Mouse (Mus musculus) CH12.LX (cell line): ENCODE data around the gene Fes. TPM values are rescaled to one million over a fixed set of nuclear protein-coding genes. Genes with fewer than 3 reads are reported as not detected.

Source experiments
- DNase-seq: peaks from one replicate; pipeline ENCODE4 v3.0.0-alpha.2; 2013; ENCODE audit errors: extremely low read depth
- H3K27ac ChIP-seq: 2 replicates; pipeline ENCODE4 v1.5.1; 2012; ENCODE audit warnings: low read depth, mild to moderate bottlenecking, control low read depth, moderate library complexity; ENCODE audit not compliant: insufficient read depth
- H3K27me3 ChIP-seq: replicated peaks from 2 replicates; pipeline ENCODE3; 2012; ENCODE audit warnings: inconsistent platforms
- H3K36me3 ChIP-seq, 2 experiments: replicated peaks in 1 of 2; 2 replicates each; pipeline versions ENCODE3 to v1.6.1; 2012; ENCODE audit warnings: inconsistent platforms in 1 of 2, low read length in 1 of 2, mild to moderate bottlenecking in 1 of 2, mixed read lengths in 1 of 2, moderate library complexity in 1 of 2; ENCODE audit not compliant: control insufficient read depth in 1 of 2, insufficient read depth in 1 of 2
- H3K4me1 ChIP-seq, 2 experiments: 2 replicates each; pipeline ENCODE4 v1.6.1; 2012; ENCODE audit warnings: inconsistent platforms in 1 of 2, moderate library complexity in 1 of 2; ENCODE audit not compliant: insufficient read depth in 2 of 2, control insufficient read depth in 1 of 2
- H3K4me2 ChIP-seq: 2 replicates; pipeline ENCODE4 v1.6.1; 2012; ENCODE audit warnings: low read depth, mild to moderate bottlenecking, control low read depth; ENCODE audit not compliant: poor library complexity, insufficient read depth, severe bottlenecking
- H3K4me3 ChIP-seq, 3 experiments: fragments of 150-350 bp in 1 of 3; sonication (generic) in 1 of 3; replicated peaks in 1 of 3; 2 replicates each; pipeline versions ENCODE3 to v1.5.1; 2011 to 2012; ENCODE audit warnings: low read depth in 2 of 3, low read length in 2 of 3, mild to moderate bottlenecking in 2 of 3, moderate library complexity in 2 of 3, control low read depth in 1 of 3, improper control_type of control experiment in 1 of 3, inconsistent platforms in 1 of 3, mixed read lengths in 1 of 3; ENCODE audit not compliant: poor library complexity in 1 of 3
- H3K79me2 ChIP-seq: replicated peaks from 2 replicates; pipeline ENCODE4 v1.6.1; 2012; ENCODE audit warnings: mild to moderate bottlenecking, moderate library complexity; ENCODE audit not compliant: control insufficient read depth, poor library complexity, insufficient read depth, severe bottlenecking; ENCODE audit errors: extremely low read depth
- H3K9ac ChIP-seq: 2 replicates; pipeline ENCODE4 v1.6.1; 2012; ENCODE audit warnings: low read depth, mild to moderate bottlenecking, control low read depth, moderate library complexity; ENCODE audit not compliant: insufficient read depth
- H3K9me3 ChIP-seq: replicated peaks from 2 replicates; pipeline ENCODE3; 2012; ENCODE audit warnings: low read length, inconsistent platforms, mixed read lengths
- BHLHE40 ChIP-seq: IDR thresholded peaks from 2 replicates; pipeline ENCODE4 v1.6.1; 2011; ENCODE audit warnings: mild to moderate bottlenecking, low read depth, low read length, improper control_type of control experiment
- CHD1 ChIP-seq: IDR thresholded peaks from 2 replicates; pipeline ENCODE4 v1.6.1; 2012; ENCODE audit warnings: low read depth, low read length, improper control_type of control experiment, inconsistent platforms
- CHD2 ChIP-seq: IDR thresholded peaks from 2 replicates; pipeline ENCODE4 v1.6.1; 2011; ENCODE audit warnings: low read length, improper control_type of control experiment
- CTCF ChIP-seq, 2 experiments: IDR thresholded peaks in 1 of 2; conservative IDR thresholded peaks in 1 of 2; 2 replicates each; pipeline ENCODE4 v1.5.1; 2011 to 2012; ENCODE audit warnings: low read depth in 2 of 2, low read length in 2 of 2, improper control_type of control experiment in 1 of 2, inconsistent platforms in 1 of 2, mild to moderate bottlenecking in 1 of 2, moderate library complexity in 1 of 2
- E2F4 ChIP-seq: IDR thresholded peaks from 2 replicates; pipeline ENCODE4 v1.6.1; 2011; ENCODE audit warnings: low read depth, low read length, improper control_type of control experiment; ENCODE audit not compliant: insufficient replicate concordance
- ELF1 ChIP-seq: IDR thresholded peaks from 2 replicates; pipeline ENCODE4 v1.6.1; 2014; ENCODE audit warnings: low read depth, mild to moderate bottlenecking, inconsistent platforms, low read length, improper control_type of control experiment
- EP300 ChIP-seq: IDR thresholded peaks from 2 replicates; pipeline ENCODE4 v1.6.1; 2011; ENCODE audit warnings: low read length, improper control_type of control experiment
- ETS1 ChIP-seq: conservative IDR thresholded peaks from 2 replicates; pipeline ENCODE4 v1.6.1; 2012; ENCODE audit warnings: low read depth, mild to moderate bottlenecking, inconsistent platforms, low read length, improper control_type of control experiment, moderate library complexity
- GABPA ChIP-seq: IDR thresholded peaks from 2 replicates; pipeline ENCODE4 v1.6.1; 2012; ENCODE audit warnings: low read depth, low read length, improper control_type of control experiment, inconsistent platforms; ENCODE audit not compliant: insufficient replicate concordance
- HCFC1 ChIP-seq: IDR thresholded peaks from 2 replicates; pipeline ENCODE4 v1.6.1; 2012; ENCODE audit warnings: low read depth, mild to moderate bottlenecking, inconsistent platforms, low read length, improper control_type of control experiment
- IRF4 ChIP-seq: IDR thresholded peaks from 2 replicates; pipeline ENCODE4 v1.6.1; 2014; ENCODE audit warnings: low read depth, mild to moderate bottlenecking, inconsistent platforms, low read length, improper control_type of control experiment
- JUN ChIP-seq: IDR thresholded peaks from 2 replicates; pipeline ENCODE4 v1.6.1; 2011; ENCODE audit warnings: low read depth, mild to moderate bottlenecking, low read length, improper control_type of control experiment, moderate library complexity; ENCODE audit not compliant: insufficient read depth
- JUND ChIP-seq: conservative IDR thresholded peaks from 2 replicates; pipeline ENCODE4 v1.6.1; 2011; ENCODE audit warnings: low read depth, low read length, improper control_type of control experiment
- KAT2A ChIP-seq: IDR thresholded peaks from 2 replicates; pipeline ENCODE4 v1.6.1; 2012; ENCODE audit warnings: low read length, improper control_type of control experiment, inconsistent platforms; ENCODE audit not compliant: insufficient replicate concordance
- MAFK ChIP-seq: IDR thresholded peaks from 2 replicates; pipeline ENCODE4 v1.6.1; 2011; ENCODE audit warnings: low read length, improper control_type of control experiment; ENCODE audit not compliant: insufficient replicate concordance
- MAX ChIP-seq: IDR thresholded peaks from 2 replicates; pipeline ENCODE4 v1.6.1; 2011; ENCODE audit warnings: low read length, improper control_type of control experiment
- MAZ ChIP-seq: IDR thresholded peaks from 2 replicates; pipeline ENCODE4 v1.6.1; 2012; ENCODE audit warnings: low read depth, mild to moderate bottlenecking, inconsistent platforms, low read length, improper control_type of control experiment, moderate library complexity
- MEF2A ChIP-seq: IDR thresholded peaks from 2 replicates; pipeline ENCODE4 v1.6.1; 2014; ENCODE audit warnings: low read depth, mild to moderate bottlenecking, inconsistent platforms, low read length, improper control_type of control experiment, borderline replicate concordance
- MXI1 ChIP-seq: IDR thresholded peaks from 2 replicates; pipeline ENCODE4 v1.6.1; 2011; ENCODE audit warnings: mild to moderate bottlenecking, low read depth, low read length, improper control_type of control experiment
- MYC ChIP-seq: IDR thresholded peaks from 2 replicates; pipeline ENCODE4 v1.6.1; 2011; ENCODE audit warnings: low read depth, mild to moderate bottlenecking, improper control_type of control experiment, low read length
- NELFE ChIP-seq: IDR thresholded peaks from 2 replicates; pipeline ENCODE4 v1.6.1; 2011; ENCODE audit warnings: low read depth, low read length, improper control_type of control experiment
- NRF1 ChIP-seq: IDR thresholded peaks from 2 replicates; pipeline ENCODE4 v1.6.1; 2014; ENCODE audit warnings: low read depth, mild to moderate bottlenecking, inconsistent platforms, low read length, improper control_type of control experiment, moderate library complexity
- PAX5 ChIP-seq: IDR thresholded peaks from 2 replicates; pipeline ENCODE4 v1.6.1; 2012; ENCODE audit warnings: low read length, inconsistent platforms, mixed read lengths
- POLR2A ChIP-seq: IDR thresholded peaks from 2 replicates; pipeline ENCODE4 v1.6.1; 2011; ENCODE audit warnings: low read depth, mild to moderate bottlenecking, improper control_type of control experiment, low read length
- POLR2AphosphoS2 ChIP-seq: IDR thresholded peaks from 2 replicates; pipeline ENCODE4 v1.6.1; 2011; ENCODE audit warnings: low read depth, low read length, improper control_type of control experiment
- RAD21 ChIP-seq: IDR thresholded peaks from 2 replicates; pipeline ENCODE4 v1.6.1; 2011; ENCODE audit warnings: low read depth, mild to moderate bottlenecking, low read length, improper control_type of control experiment, moderate library complexity
- RCOR1 ChIP-seq: conservative IDR thresholded peaks from 2 replicates; pipeline ENCODE4 v1.6.1; 2012; ENCODE audit warnings: low read depth, mild to moderate bottlenecking, inconsistent platforms, low read length, improper control_type of control experiment
- SIN3A ChIP-seq: IDR thresholded peaks from 2 replicates; pipeline ENCODE4 v1.6.1; 2012; ENCODE audit warnings: low read length, improper control_type of control experiment, inconsistent platforms
- SMC3 ChIP-seq: IDR thresholded peaks from 2 replicates; pipeline ENCODE4 v1.6.1; 2011; ENCODE audit warnings: low read depth, low read length, improper control_type of control experiment
- TBP ChIP-seq: conservative IDR thresholded peaks from 2 replicates; pipeline ENCODE4 v1.6.1; 2011; ENCODE audit warnings: low read depth, low read length, improper control_type of control experiment
- TCF12 ChIP-seq: IDR thresholded peaks from 2 replicates; pipeline ENCODE4 v1.6.1; 2014; ENCODE audit warnings: low read depth, mild to moderate bottlenecking, inconsistent platforms, low read length, improper control_type of control experiment
- UBTF ChIP-seq: IDR thresholded peaks from 2 replicates; pipeline ENCODE4 v1.6.1; 2012; ENCODE audit warnings: low read depth, mild to moderate bottlenecking, inconsistent platforms, low read length, improper control_type of control experiment, moderate library complexity
- USF1 ChIP-seq: IDR thresholded peaks from 2 replicates; pipeline ENCODE4 v1.6.1; 2014; ENCODE audit warnings: low read depth, mild to moderate bottlenecking, inconsistent platforms, low read length, improper control_type of control experiment
- USF2 ChIP-seq: conservative IDR thresholded peaks from 2 replicates; pipeline ENCODE4 v1.6.1; 2011; ENCODE audit warnings: low read depth, low read length, improper control_type of control experiment
- ZC3H11A ChIP-seq: IDR thresholded peaks from 2 replicates; pipeline ENCODE4 v1.6.1; 2012; ENCODE audit warnings: low read depth, mild to moderate bottlenecking, inconsistent platforms, low read length, improper control_type of control experiment
- ZKSCAN1 ChIP-seq: IDR thresholded peaks from 2 replicates; pipeline ENCODE4 v1.6.1; 2012; ENCODE audit warnings: low read depth, inconsistent platforms, low read length, improper control_type of control experiment, borderline replicate concordance
- ZMIZ1 ChIP-seq: IDR thresholded peaks from 2 replicates; pipeline ENCODE4 v1.6.1; 2012; ENCODE audit warnings: low read depth, mild to moderate bottlenecking, inconsistent platforms, low read length, improper control_type of control experiment
- ZNF384 ChIP-seq: IDR thresholded peaks from 2 replicates; pipeline ENCODE4 v1.6.1; 2012; ENCODE audit warnings: low read depth, low read length, improper control_type of control experiment, inconsistent platforms
- dilution Hi-C: fragments of 300-500 bp; cut with MboI; formaldehyde crosslinking; loops from 2 replicates; pipeline ENCODE4 v1.14.3; 2020; ENCODE audit warnings: low sequenced_read_pairs; ENCODE audit not compliant: extremely low pct_unique_long_range_greater_than_20kb, extremely low pct_ligation_motif_present
- in situ Hi-C: fragments of 300-500 bp; cut with MboI; formaldehyde crosslinking; loops from 3 replicates; pipeline ENCODE4 v1.14.3; 2019; ENCODE audit warnings: low sequenced_read_pairs, low pct_ligation_motif_present, low pct_unique_long_range_greater_than_20kb, mixed read lengths
- polyA plus RNA-seq: library from polyadenylated mRNA; unstranded; fragments of >175 nt; gene quantifications from 2 replicates; pipeline ENCODE4 v1.2.1, GENCODE M21; 2012; ENCODE audit warnings: low read depth; ENCODE audit not compliant: insufficient read length
- total RNA-seq, 2 experiments: library from RNA; depleted of rRNA; stranded (reverse); fragments of 300-350 nt in 1 of 2; fragments of >200 nt in 1 of 2; gene quantifications; 2 replicates each; pipeline ENCODE4 v1.2.3; 2012 to 2014

The Fes gene
- total and polyA plus RNA-seq, 3 experiments, result 4.3 to 11.7 (median 9.8) TPM

DNA sequence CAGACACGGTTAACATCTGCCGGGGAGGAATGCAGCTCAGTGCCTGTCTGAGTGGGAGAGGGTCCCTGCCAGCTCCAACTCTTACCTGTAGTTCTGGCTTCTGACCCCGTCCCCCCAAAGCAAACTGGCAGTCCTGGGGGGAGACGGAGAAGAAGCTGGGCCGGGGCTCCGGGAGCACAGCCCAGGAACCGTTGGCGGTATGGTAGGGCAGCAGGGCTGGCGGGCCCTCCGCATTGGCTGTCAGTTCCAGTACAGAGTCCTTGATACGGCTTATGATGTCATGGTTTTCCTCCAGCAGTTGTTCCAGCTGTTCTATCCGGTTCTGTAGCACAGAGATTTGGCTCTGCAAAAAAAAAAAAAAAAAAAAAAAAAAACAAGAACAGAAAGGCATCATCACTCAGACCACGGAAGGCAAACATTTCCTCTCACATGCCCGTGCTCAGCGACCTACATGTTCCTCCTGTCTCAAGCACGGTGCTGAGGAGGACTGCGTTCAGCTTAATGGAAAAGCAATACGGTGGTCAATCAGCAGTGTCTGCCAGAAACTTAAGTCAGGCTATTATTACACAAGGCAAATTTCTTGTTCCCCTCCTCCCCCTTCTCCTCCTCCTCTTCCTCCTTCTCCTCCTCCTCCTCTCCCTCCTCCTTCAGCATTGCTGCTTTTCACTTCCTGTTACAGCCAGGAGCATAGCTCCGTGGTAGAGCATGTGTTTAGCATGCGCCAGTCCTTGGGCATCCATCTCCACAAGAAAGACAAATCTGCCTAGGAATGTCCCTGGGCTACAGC lies 18.9 kb downstream of the Fes start:
- peak overlapping the region; percentile 74 for H3K27ac ChIP-seq
- peak overlapping the region; percentile 95 for H3K9ac ChIP-seq
- peaks cover 10 to 50% of the 10 kb centered on the region in 2 experiments for H3K4me1 ChIP-seq
- TF ChIP-seq POLR2A (peak; percentile 57), MAZ (no peak; the same call in 1 of the 2 replicates), MYC (peak; percentile 93), E2F4 (no peak), SIN3A (no peak; the same call in none of the 2 replicates), UBTF (0 out of 2 replicates have a peak, but pooled peaks have one; percentile 65), CHD1 (no peak), ETS1 (peak; percentile 28), ZKSCAN1 (no peak), MEF2A (peak; percentile 12; the same call in 1 of the 2 replicates), CTCF (conservative IDR thresholded peaks at IDR 0.05 in 1 of 2, IDR thresholded peaks at IDR 0.05 in 1 of 2; ENCODE audit: low read depth in 2 of 2, low read length in 2 of 2) (no peak), BHLHE40 (peak; percentile 73), POLR2AphosphoS2 (no peak), NELFE (0 out of 2 replicates have a peak, but pooled peaks have one; percentile 31), CHD2 (no peak), RCOR1 (no peak; the same call in 1 of the 2 replicates), GABPA (no peak), JUND (no peak), EP300 (peak; percentile 62), PAX5 (no peak), JUN (no peak), ZC3H11A (no peak), USF1 (no peak), RAD21 (no peak), IRF4 (no peak), TCF12 (peak; percentile 7; the same call in 1 of the 2 replicates), MAFK (no peak), TBP (peak; percentile 37; the same call in 1 of the 2 replicates), NRF1 (no peak), ZMIZ1 (no peak), HCFC1 (no peak), MXI1 (no peak), ZNF384 (peak; percentile 97), ELF1 (peak; percentile 61), MAX (peak; percentile 80), USF2 (no peak), KAT2A (no peak), SMC3 (no peak)
- H3K79me2 ChIP-seq, result peaks cover 6% of the 10 kb centered on the region
- peak overlapping the region; percentile 81 to 93 (median 88) for H3K4me3 ChIP-seq
- peak; percentile 72 for DNase-seq
- no peaks in the 10 kb centered on the region for H3K27me3 ChIP-seq
- peaks cover 37 to 42% of the 10 kb centered on the region in 2 experiments for H3K36me3 ChIP-seq
- peak overlapping the region; percentile 80 for H3K4me2 ChIP-seq
- H3K9me3 ChIP-seq, result no peaks in the 10 kb centered on the region
- dilution Hi-C loops, result no loop called here
- in situ Hi-C loops, result no loop called here
